Mouse (Mus musculus) MEL (cell line): ENCODE results near the gene Spen. TPM values are rescaled to one million over a fixed set of nuclear protein-coding genes. Genes with fewer than 3 reads are reported as not detected.

Source experiments
- DNase-seq: peaks from one replicate; pipeline ENCODE4 v3.0.0; 2011; ENCODE audit warnings: low read depth, low spot score
- H3K27ac ChIP-seq: 2 replicates; pipeline ENCODE4 v1.5.1; 2012; ENCODE audit warnings: low read depth, mild to moderate bottlenecking, control low read depth, low read length, moderate library complexity; ENCODE audit not compliant: control insufficient read depth
- H3K27me3 ChIP-seq, 2 experiments: fragments of 150-350 bp in 1 of 2; sonication (generic) in 1 of 2; 2 replicates each; pipeline ENCODE4 v1.6.1; 2012; ENCODE audit warnings: low read length in 2 of 2, mild to moderate bottlenecking in 2 of 2, improper control_type of control experiment in 1 of 2, moderate library complexity in 1 of 2; ENCODE audit not compliant: insufficient read depth in 2 of 2, control insufficient read depth in 1 of 2
- H3K36me3 ChIP-seq, 2 experiments: 2 replicates each; pipeline ENCODE4 v1.6.1; 2012 to 2014; ENCODE audit warnings: low read length in 2 of 2, improper control_type of control experiment in 1 of 2, inconsistent platforms in 1 of 2, mild to moderate bottlenecking in 1 of 2; ENCODE audit not compliant: insufficient read depth in 2 of 2, control insufficient read depth in 1 of 2
- H3K4me1 ChIP-seq, 2 experiments: fragments of 150-350 bp in 1 of 2; sonication (generic) in 1 of 2; 2 replicates each; pipeline ENCODE4 v1.6.1; 2012; ENCODE audit warnings: low read length in 2 of 2, improper control_type of control experiment in 1 of 2, mild to moderate bottlenecking in 1 of 2; ENCODE audit not compliant: insufficient read depth in 2 of 2, control insufficient read depth in 1 of 2
- H3K4me3 ChIP-seq, 2 experiments: fragments of 150-350 bp in 1 of 2; sonication (generic) in 1 of 2; 2 replicates each; pipeline ENCODE4 v1.5.1; 2012; ENCODE audit warnings: low read depth in 2 of 2, low read length in 2 of 2, mild to moderate bottlenecking in 2 of 2, moderate library complexity in 2 of 2, control low read depth in 1 of 2, improper control_type of control experiment in 1 of 2; ENCODE audit not compliant: control insufficient read depth in 1 of 2, insufficient read depth in 1 of 2
- H3K79me2 ChIP-seq: 2 replicates; pipeline ENCODE4 v1.6.1; 2012; ENCODE audit warnings: mild to moderate bottlenecking, low read length, moderate library complexity; ENCODE audit not compliant: control insufficient read depth, poor library complexity, insufficient read depth
- H3K9ac ChIP-seq: 2 replicates; pipeline ENCODE4 v1.6.1; 2012; ENCODE audit warnings: low read depth, mild to moderate bottlenecking, control low read depth, low read length, moderate library complexity; ENCODE audit not compliant: control insufficient read depth, poor library complexity, severe bottlenecking
- H3K9me3 ChIP-seq: fragments of 150-350 bp; sonication (generic); replicated peaks from 2 replicates; pipeline ENCODE4 v1.6.1; 2012; ENCODE audit warnings: mild to moderate bottlenecking, low read length, improper control_type of control experiment, moderate library complexity; ENCODE audit not compliant: insufficient read depth
- BHLHE40 ChIP-seq: IDR thresholded peaks from 2 replicates; pipeline ENCODE4 v1.6.1; 2012; ENCODE audit warnings: low read depth, mild to moderate bottlenecking, inconsistent platforms, low read length, improper control_type of control experiment, borderline replicate concordance
- CTCF ChIP-seq, 3 experiments: IDR thresholded peaks in 2 of 3; conservative IDR thresholded peaks in 1 of 3; 2 replicates each; pipeline ENCODE4 v1.5.1; 2011 to 2012; ENCODE audit warnings: low read length in 3 of 3, low read depth in 2 of 3, mild to moderate bottlenecking in 2 of 3, improper control_type of control experiment in 1 of 3, inconsistent platforms in 1 of 3, mixed read lengths in 1 of 3, moderate library complexity in 1 of 3; ENCODE audit not compliant: control insufficient read depth in 1 of 3, insufficient read depth in 1 of 3, poor library complexity in 1 of 3, severe bottlenecking in 1 of 3
- E2F4 ChIP-seq: IDR thresholded peaks from 2 replicates; pipeline ENCODE4 v1.6.1; 2011; ENCODE audit warnings: low read depth, low read length, improper control_type of control experiment, borderline replicate concordance
- ELF1 ChIP-seq: IDR thresholded peaks from 2 replicates; pipeline ENCODE4 v1.6.1; 2014; ENCODE audit warnings: low read depth, mild to moderate bottlenecking, inconsistent platforms, low read length, improper control_type of control experiment, moderate library complexity
- EP300 ChIP-seq, 2 experiments: IDR thresholded peaks; 2 replicates each; pipeline ENCODE4 v1.6.1; 2011; ENCODE audit warnings: improper control_type of control experiment in 2 of 2, low read length in 2 of 2, low read depth in 1 of 2, mild to moderate bottlenecking in 1 of 2
- ETS1 ChIP-seq: IDR thresholded peaks from 2 replicates; pipeline ENCODE4 v1.6.1; 2012; ENCODE audit warnings: low read depth, mild to moderate bottlenecking, inconsistent platforms, low read length, improper control_type of control experiment, moderate library complexity
- GABPA ChIP-seq: IDR thresholded peaks from 2 replicates; pipeline ENCODE4 v1.6.1; 2012; ENCODE audit warnings: low read depth, mild to moderate bottlenecking, inconsistent platforms, low read length, improper control_type of control experiment, moderate library complexity
- JUND ChIP-seq: IDR thresholded peaks from 2 replicates; pipeline ENCODE4 v1.6.1; 2011; ENCODE audit warnings: low read depth, mild to moderate bottlenecking, improper control_type of control experiment, low read length
- KAT2A ChIP-seq: conservative IDR thresholded peaks from 2 replicates; pipeline ENCODE4 v1.6.1; 2012; ENCODE audit warnings: low read depth, low read length, improper control_type of control experiment, inconsistent platforms
- MAFK ChIP-seq: IDR thresholded peaks from 2 replicates; pipeline ENCODE4 v1.6.1; 2011; ENCODE audit warnings: low read depth, mild to moderate bottlenecking, low read length, improper control_type of control experiment, borderline replicate concordance
- MEF2A ChIP-seq: IDR thresholded peaks from 2 replicates; pipeline ENCODE4 v1.6.1; 2014; ENCODE audit warnings: low read depth, mild to moderate bottlenecking, inconsistent platforms, low read length, improper control_type of control experiment; ENCODE audit not compliant: poor library complexity, insufficient replicate concordance, severe bottlenecking; ENCODE audit errors: extremely low read depth
- POLR2AphosphoS2 ChIP-seq: IDR thresholded peaks from 2 replicates; pipeline ENCODE4 v1.6.1; 2011; ENCODE audit warnings: low read length, improper control_type of control experiment
- RAD21 ChIP-seq: IDR thresholded peaks from 2 replicates; pipeline ENCODE4 v1.6.1; 2011; ENCODE audit warnings: mild to moderate bottlenecking, low read depth, low read length, improper control_type of control experiment
- TCF12 ChIP-seq: IDR thresholded peaks from 2 replicates; pipeline ENCODE4 v1.6.1; 2014; ENCODE audit warnings: low read depth, mild to moderate bottlenecking, inconsistent platforms, low read length, improper control_type of control experiment, moderate library complexity
- UBTF ChIP-seq: IDR thresholded peaks from 2 replicates; pipeline ENCODE4 v1.6.1; 2012; ENCODE audit warnings: low read depth, mild to moderate bottlenecking, inconsistent platforms, low read length, improper control_type of control experiment, moderate library complexity, borderline replicate concordance; ENCODE audit not compliant: insufficient read depth
- USF1 ChIP-seq: IDR thresholded peaks from 2 replicates; pipeline ENCODE4 v1.6.1; 2014; ENCODE audit warnings: low read depth, mild to moderate bottlenecking, inconsistent platforms, low read length, improper control_type of control experiment, moderate library complexity
- ZC3H11A ChIP-seq: IDR thresholded peaks from 2 replicates; pipeline ENCODE4 v1.6.1; 2012; ENCODE audit warnings: low read depth, mild to moderate bottlenecking, inconsistent platforms, low read length, improper control_type of control experiment
- ZMIZ1 ChIP-seq: IDR thresholded peaks from 2 replicates; pipeline ENCODE4 v1.6.1; 2012; ENCODE audit warnings: low read depth, mild to moderate bottlenecking, inconsistent platforms, low read length, improper control_type of control experiment, moderate library complexity
- polyA plus RNA-seq, 2 experiments: library from polyadenylated mRNA; stranded (reverse) in 1 of 2; unstranded in 1 of 2; fragments of >175 nt in 1 of 2; fragments of >200 nt in 1 of 2; gene quantifications; 2 replicates each; pipeline versions ENCODE4 v1.2.1 to v1.2.4; 2012; ENCODE audit warnings: low replicate concordance in 2 of 2, low read depth in 1 of 2; ENCODE audit not compliant: insufficient read length in 2 of 2, insufficient read depth in 1 of 2, missing spikeins in 1 of 2
- total RNA-seq: library from RNA; depleted of rRNA; stranded (reverse); fragments of 300-350 nt; gene quantifications from 2 replicates; pipeline ENCODE4 v1.2.3, GENCODE M21; 2012

The Spen gene
- total and polyA plus RNA-seq, 3 experiments, result 11.9 to 102 (median 46.9) TPM

GRCm38 (mm10) chr4:141566187-141566586 is 27.8 kb upstream of the Spen start:
- no peaks in the 10 kb centered on the region for H3K79me2 ChIP-seq
- 0 out of 4 replicates have a peak, but pooled peaks cover 0 to 4% of the 10 kb centered on the region in 2 experiments for H3K4me1 ChIP-seq
- H3K9ac ChIP-seq, result no peak overlapping the region
- no peaks in the 10 kb centered on the region for H3K9me3 ChIP-seq
- TF ChIP-seq ELF1 (no peak), USF1 (no peak), ZC3H11A (no peak), E2F4 (no peak), JUND (no peak), ETS1 (no peak)
- TF ChIP-seq, all 39 proteins: peak for 0
- DNase-seq, result no peak
- no peaks in the 10 kb centered on the region for H3K36me3 ChIP-seq
- peaks cover 0 to 5% of the 10 kb centered on the region in 2 experiments; a peak in 3 of 4 replicates for H3K27me3 ChIP-seq
- no peak overlapping the region for H3K4me3 ChIP-seq
- no peak overlapping the region for H3K27ac ChIP-seq

- no peak for DNase-seq
- no peak for TF ChIP-seq ZMIZ1
- TF ChIP-seq POLR2AphosphoS2, result no peak
- no peak for TF ChIP-seq TCF12
- TF ChIP-seq UBTF, result no peak
- no peak for TF ChIP-seq CTCF (IDR thresholded peaks at IDR 0.05 in 2 of 3, conservative IDR thresholded peaks at IDR 0.05 in 1 of 3; ENCODE audit: control insufficient read depth in 1 of 3, insufficient read depth in 1 of 3, low read depth in 2 of 3, low read length in 3 of 3, poor library complexity in 1 of 3, severe bottlenecking in 1 of 3)
- TF ChIP-seq BHLHE40, result no peak
- no peak for TF ChIP-seq MAFK
- no peak for TF ChIP-seq GABPA
- TF ChIP-seq RAD21, result no peak
- no peak for TF ChIP-seq EP300 (IDR thresholded peaks at IDR 0.05; ENCODE audit: low read depth in 1 of 2, low read length in 2 of 2)
- no peak for TF ChIP-seq ETS1
- no peak for TF ChIP-seq MEF2A
- TF ChIP-seq JUND, result no peak
- no peak for TF ChIP-seq KAT2A
Measured at GRCm38 (mm10) chr4:141565325-141565724, 26.9 kb upstream of the Spen start.

More at GRCm38 (mm10) chr4:141565325-141565724, 26.9 kb upstream of the Spen start:
- peaks cover 0 to 1% of the 10 kb centered on the region in 2 experiments; a peak in 1 of 4 replicates for H3K36me3 ChIP-seq
- no peak overlapping the region for H3K9ac ChIP-seq
- H3K79me2 ChIP-seq, result no peaks in the 10 kb centered on the region
- peaks cover 0 to 5% of the 10 kb centered on the region in 2 experiments; a peak in 3 of 4 replicates for H3K27me3 ChIP-seq
- no peak overlapping the region for H3K4me3 ChIP-seq
- H3K9me3 ChIP-seq, result no peaks in the 10 kb centered on the region
- H3K27ac ChIP-seq, result no peak overlapping the region
- peaks cover 0 to 5% of the 10 kb centered on the region in 2 experiments; a peak in 1 of 4 replicates for H3K4me1 ChIP-seq
